Comparison of ENCODE assay signal across 14 mouse cellular contexts in the genomic region with DNA sequence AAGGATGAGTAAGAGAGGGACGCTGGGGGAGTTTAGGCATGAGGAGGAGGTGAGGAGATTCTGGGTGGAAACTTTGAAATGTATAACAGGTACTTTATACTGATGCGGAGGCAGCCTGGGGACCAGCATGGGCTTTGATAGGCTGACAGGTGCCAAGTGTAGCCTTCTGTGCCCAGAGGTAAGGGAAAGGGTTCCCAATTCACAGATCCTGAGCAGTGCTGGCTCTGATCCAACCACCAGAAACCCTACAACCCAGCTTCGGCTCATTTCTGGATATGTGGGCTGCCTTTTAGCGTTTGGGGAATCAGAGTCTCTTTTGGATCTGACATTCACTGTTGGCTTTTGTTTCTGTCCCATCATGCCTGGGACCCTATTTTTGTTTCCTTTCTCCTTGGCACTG. TPM values are rescaled to one million over a fixed set of nuclear protein-coding genes. Genes with fewer than 3 reads are reported as not detected.
DNase-seq lines count a peak whose midpoint lies in the region; ATAC-seq and TF ChIP-seq lines count a peak whose summit lies in the region.
"Had no signal": no experiment of that assay in that cellular context is flagged by ENCODE, and none has a peak within 500 bp of the region (broad histone marks: within the 10 kb centered on the region; RNA-seq: fewer than 3 reads in every experiment).

No protein-coding gene starts in this region.

- H3K9ac ChIP-seq in heart, embryonic 11.5 days (ENCODE audit: low read depth, low read length) = no peak overlapping the region
- H3K9ac ChIP-seq in lung, embryonic 15.5 days = no peak overlapping the region
- no peak overlapping the region for H3K9ac ChIP-seq in stomach, postnatal 0 days (ENCODE audit: low read length)
- H3K9ac ChIP-seq: midbrain, embryonic 15.5 days; neural tube, embryonic 13.5 days had no signal

- TF ChIP-seq EP300 in stomach, postnatal 0 days (optimal IDR thresholded peaks at IDR 0.05) = no peak

- no peaks in the 10 kb centered on the region for H3K9me3 ChIP-seq in heart, embryonic 11.5 days (replicated peaks; ENCODE audit: control insufficient read depth, low read length)
- no peaks in the 10 kb centered on the region for H3K9me3 ChIP-seq in lung, embryonic 15.5 days
- H3K9me3 ChIP-seq in stomach, postnatal 0 days (ENCODE audit: control insufficient read depth, low read length) = no peaks in the 10 kb centered on the region
- H3K9me3 ChIP-seq: midbrain, embryonic 15.5 days; neural tube, embryonic 13.5 days had no signal

- H3K4me1 ChIP-seq in heart, embryonic 11.5 days (ENCODE audit: control insufficient read depth, insufficient read depth, low read length) = peaks cover 8% of the 10 kb centered on the region
- peaks cover 48% of the 10 kb centered on the region for H3K4me1 ChIP-seq in lung, embryonic 15.5 days
- peaks cover 12% of the 10 kb centered on the region for H3K4me1 ChIP-seq in stomach, postnatal 0 days (replicated peaks; ENCODE audit: control insufficient read depth, insufficient read depth)

- H3K4me2 ChIP-seq in heart, embryonic 11.5 days = peak overlapping the region; percentile 61
- no peak overlapping the region for H3K4me2 ChIP-seq in lung, embryonic 15.5 days
- H3K4me2 ChIP-seq in stomach, postnatal 0 days (replicated peaks; ENCODE audit: low read depth) = no peak overlapping the region

- WGBS in heart, embryonic 11.5 days (ENCODE audit: insufficient replicate concordance) = 38% methylated on average over 4 of the region's 4 CpGs
- WGBS in lung, embryonic 15.5 days = 36% methylated on average over 4 of the region's 4 CpGs
- WGBS in stomach, postnatal 0 days = 33% methylated on average over 4 of the region's 4 CpGs

- no peak overlapping the region for H3K27ac ChIP-seq in heart, embryonic 11.5 days (ENCODE audit: low read depth, low read length)
- H3K27ac ChIP-seq in lung, embryonic 15.5 days = peak overlapping the region; percentile 39; the same call in 1 of the 2 replicates
- peak overlapping the region; percentile 65 for H3K27ac ChIP-seq in stomach, postnatal 0 days (replicated peaks)
- H3K27ac ChIP-seq: midbrain, embryonic 15.5 days; neural tube, embryonic 13.5 days had no signal

- TF ChIP-seq CTCF in stomach, postnatal 0 days (IDR thresholded peaks at IDR 0.05; ENCODE audit: low read depth) = no peak

- no peaks in the 10 kb centered on the region for H3K36me3 ChIP-seq in heart, embryonic 11.5 days (ENCODE audit: control insufficient read depth, insufficient read depth, low read length)
- H3K36me3 ChIP-seq in lung, embryonic 15.5 days = no peaks in the 10 kb centered on the region
- H3K36me3 ChIP-seq in stomach, postnatal 0 days (ENCODE audit: control insufficient read depth, insufficient read depth, low read length) = no peaks in the 10 kb centered on the region
- H3K36me3 ChIP-seq: midbrain, embryonic 15.5 days; neural tube, embryonic 13.5 days had no signal

- ATAC-seq in heart, embryonic 11.5 days (replicated peaks; ENCODE audit: insufficient number of reproducible peaks, low FRiP score, low TSS enrichment) = no peak
- no peak for ATAC-seq in lung, embryonic 15.5 days (ENCODE audit: borderline replicate concordance, extremely low read depth, low FRiP score, low TSS enrichment)
- ATAC-seq in stomach, postnatal 0 days (ENCODE audit: low FRiP score, low TSS enrichment) = no peak
- no peak for ATAC-seq in megakaryocyte progenitor cell, adult 5-6 weeks (replicated peaks; ENCODE audit: poor library complexity)
- ATAC-seq: inflammation-experienced regulatory T-cells, adult 6 months had no signal

- intact Hi-C loops in heart, postnatal 36 days (cut with DNase I) = no loop called here

- H3K4me3 ChIP-seq in heart, embryonic 11.5 days (ENCODE audit: low read depth, low read length) = no peak overlapping the region
- H3K4me3 ChIP-seq in lung, embryonic 15.5 days = no peak overlapping the region
- H3K4me3 ChIP-seq in stomach, postnatal 0 days (ENCODE audit: low read depth, low read length) = no peak overlapping the region
- H3K4me3 ChIP-seq: midbrain, embryonic 15.5 days; neural tube, embryonic 13.5 days had no signal

- H3K27me3 ChIP-seq in heart, embryonic 11.5 days (ENCODE audit: control insufficient read depth, insufficient read depth, low read length) = no peaks in the 10 kb centered on the region
- H3K27me3 ChIP-seq in lung, embryonic 15.5 days = no peaks in the 10 kb centered on the region
- no peaks in the 10 kb centered on the region for H3K27me3 ChIP-seq in stomach, postnatal 0 days (ENCODE audit: control insufficient read depth, insufficient read depth, low read length)
- H3K27me3 ChIP-seq: midbrain, embryonic 15.5 days; neural tube, embryonic 13.5 days had no signal

- peak; percentile 46 for DNase-seq in cerebellum, adult 9-11 months
- no peak for DNase-seq in cerebellum, postnatal 36 days
- no peak for DNase-seq in heart, postnatal 36 days
- no peak for DNase-seq in lung, adult 18-20 months
- DNase-seq in stomach, postnatal 0 days (ENCODE audit: low spot score) = no peak
- DNase-seq: adrenal gland, postnatal 10 days; lung, postnatal 14 days; thymus, adult 18-20 months had no signal

RNA-seq across cellular contexts. Expression of a gene that starts 43.0 kb away (rescaled TPM):
- 24.4 TPM in 2 replicates for polyA plus RNA-seq in heart, embryonic 11.5 days (2014; fragmentation: Nextera tagmentation; extraction: Ambion mirVana)
- under 1 TPM; 0.64 to 0.92 TPM for total RNA-seq in heart, postnatal 36 days (2021)
- polyA plus RNA-seq in lung, embryonic 15.5 days (2015; fragmentation: Nextera tagmentation; extraction: Ambion mirVana) = 5.3 TPM in 2 replicates
- polyA plus RNA-seq in stomach, postnatal 0 days (2015; fragmentation: Nextera tagmentation; extraction: Ambion mirVana) = 7.4 and 8.0 TPM in 2 replicates
- not detected in 2 replicates for total RNA-seq in megakaryocyte progenitor cell, adult 5-6 weeks (2015)
- total RNA-seq in megakaryocyte progenitor cell, adult 5-6 weeks (2017) = not detected in 2 replicates
